Mouse (Mus musculus) CH12.LX (cell line): ENCODE data around the gene Mocs3. TPM values are rescaled to one million over a fixed set of nuclear protein-coding genes. Genes with fewer than 3 reads are reported as not detected.

ENCODE experiments used
- DNase-seq: peaks from one replicate; pipeline ENCODE4 v3.0.0-alpha.2; 2013; ENCODE audit errors: extremely low read depth
- H3K27ac ChIP-seq: 2 replicates; pipeline ENCODE4 v1.5.1; 2012; ENCODE audit warnings: low read depth, mild to moderate bottlenecking, control low read depth, moderate library complexity; ENCODE audit not compliant: insufficient read depth
- H3K27me3 ChIP-seq: replicated peaks from 2 replicates; pipeline ENCODE3; 2012; ENCODE audit warnings: inconsistent platforms
- H3K36me3 ChIP-seq, 2 experiments: replicated peaks in 1 of 2; 2 replicates each; pipeline versions ENCODE3 to v1.6.1; 2012; ENCODE audit warnings: inconsistent platforms in 1 of 2, low read length in 1 of 2, mild to moderate bottlenecking in 1 of 2, mixed read lengths in 1 of 2, moderate library complexity in 1 of 2; ENCODE audit not compliant: control insufficient read depth in 1 of 2, insufficient read depth in 1 of 2
- H3K4me1 ChIP-seq, 2 experiments: 2 replicates each; pipeline ENCODE4 v1.6.1; 2012; ENCODE audit warnings: inconsistent platforms in 1 of 2, moderate library complexity in 1 of 2; ENCODE audit not compliant: insufficient read depth in 2 of 2, control insufficient read depth in 1 of 2
- H3K4me2 ChIP-seq: 2 replicates; pipeline ENCODE4 v1.6.1; 2012; ENCODE audit warnings: low read depth, mild to moderate bottlenecking, control low read depth; ENCODE audit not compliant: poor library complexity, insufficient read depth, severe bottlenecking
- H3K4me3 ChIP-seq, 3 experiments: fragments of 150-350 bp in 1 of 3; sonication (generic) in 1 of 3; replicated peaks in 1 of 3; 2 replicates each; pipeline versions ENCODE3 to v1.5.1; 2011 to 2012; ENCODE audit warnings: low read depth in 2 of 3, low read length in 2 of 3, mild to moderate bottlenecking in 2 of 3, moderate library complexity in 2 of 3, control low read depth in 1 of 3, improper control_type of control experiment in 1 of 3, inconsistent platforms in 1 of 3, mixed read lengths in 1 of 3; ENCODE audit not compliant: poor library complexity in 1 of 3
- H3K79me2 ChIP-seq: replicated peaks from 2 replicates; pipeline ENCODE4 v1.6.1; 2012; ENCODE audit warnings: mild to moderate bottlenecking, moderate library complexity; ENCODE audit not compliant: control insufficient read depth, poor library complexity, insufficient read depth, severe bottlenecking; ENCODE audit errors: extremely low read depth
- H3K9ac ChIP-seq: 2 replicates; pipeline ENCODE4 v1.6.1; 2012; ENCODE audit warnings: low read depth, mild to moderate bottlenecking, control low read depth, moderate library complexity; ENCODE audit not compliant: insufficient read depth
- H3K9me3 ChIP-seq: replicated peaks from 2 replicates; pipeline ENCODE3; 2012; ENCODE audit warnings: low read length, inconsistent platforms, mixed read lengths
- BHLHE40 ChIP-seq: IDR thresholded peaks from 2 replicates; pipeline ENCODE4 v1.6.1; 2011; ENCODE audit warnings: mild to moderate bottlenecking, low read depth, low read length, improper control_type of control experiment
- CHD2 ChIP-seq: IDR thresholded peaks from 2 replicates; pipeline ENCODE4 v1.6.1; 2011; ENCODE audit warnings: low read length, improper control_type of control experiment
- CTCF ChIP-seq, 2 experiments: IDR thresholded peaks in 1 of 2; conservative IDR thresholded peaks in 1 of 2; 2 replicates each; pipeline ENCODE4 v1.5.1; 2011 to 2012; ENCODE audit warnings: low read depth in 2 of 2, low read length in 2 of 2, improper control_type of control experiment in 1 of 2, inconsistent platforms in 1 of 2, mild to moderate bottlenecking in 1 of 2, moderate library complexity in 1 of 2
- E2F4 ChIP-seq: IDR thresholded peaks from 2 replicates; pipeline ENCODE4 v1.6.1; 2011; ENCODE audit warnings: low read depth, low read length, improper control_type of control experiment; ENCODE audit not compliant: insufficient replicate concordance
- ETS1 ChIP-seq: conservative IDR thresholded peaks from 2 replicates; pipeline ENCODE4 v1.6.1; 2012; ENCODE audit warnings: low read depth, mild to moderate bottlenecking, inconsistent platforms, low read length, improper control_type of control experiment, moderate library complexity
- GABPA ChIP-seq: IDR thresholded peaks from 2 replicates; pipeline ENCODE4 v1.6.1; 2012; ENCODE audit warnings: low read depth, low read length, improper control_type of control experiment, inconsistent platforms; ENCODE audit not compliant: insufficient replicate concordance
- HCFC1 ChIP-seq: IDR thresholded peaks from 2 replicates; pipeline ENCODE4 v1.6.1; 2012; ENCODE audit warnings: low read depth, mild to moderate bottlenecking, inconsistent platforms, low read length, improper control_type of control experiment
- IRF4 ChIP-seq: IDR thresholded peaks from 2 replicates; pipeline ENCODE4 v1.6.1; 2014; ENCODE audit warnings: low read depth, mild to moderate bottlenecking, inconsistent platforms, low read length, improper control_type of control experiment
- KAT2A ChIP-seq: IDR thresholded peaks from 2 replicates; pipeline ENCODE4 v1.6.1; 2012; ENCODE audit warnings: low read length, improper control_type of control experiment, inconsistent platforms; ENCODE audit not compliant: insufficient replicate concordance
- MAFK ChIP-seq: IDR thresholded peaks from 2 replicates; pipeline ENCODE4 v1.6.1; 2011; ENCODE audit warnings: low read length, improper control_type of control experiment; ENCODE audit not compliant: insufficient replicate concordance
- MAX ChIP-seq: IDR thresholded peaks from 2 replicates; pipeline ENCODE4 v1.6.1; 2011; ENCODE audit warnings: low read length, improper control_type of control experiment
- NELFE ChIP-seq: IDR thresholded peaks from 2 replicates; pipeline ENCODE4 v1.6.1; 2011; ENCODE audit warnings: low read depth, low read length, improper control_type of control experiment
- POLR2A ChIP-seq: IDR thresholded peaks from 2 replicates; pipeline ENCODE4 v1.6.1; 2011; ENCODE audit warnings: low read depth, mild to moderate bottlenecking, improper control_type of control experiment, low read length
- POLR2AphosphoS2 ChIP-seq: IDR thresholded peaks from 2 replicates; pipeline ENCODE4 v1.6.1; 2011; ENCODE audit warnings: low read depth, low read length, improper control_type of control experiment
- RAD21 ChIP-seq: IDR thresholded peaks from 2 replicates; pipeline ENCODE4 v1.6.1; 2011; ENCODE audit warnings: low read depth, mild to moderate bottlenecking, low read length, improper control_type of control experiment, moderate library complexity
- RCOR1 ChIP-seq: conservative IDR thresholded peaks from 2 replicates; pipeline ENCODE4 v1.6.1; 2012; ENCODE audit warnings: low read depth, mild to moderate bottlenecking, inconsistent platforms, low read length, improper control_type of control experiment
- SIN3A ChIP-seq: IDR thresholded peaks from 2 replicates; pipeline ENCODE4 v1.6.1; 2012; ENCODE audit warnings: low read length, improper control_type of control experiment, inconsistent platforms
- SMC3 ChIP-seq: IDR thresholded peaks from 2 replicates; pipeline ENCODE4 v1.6.1; 2011; ENCODE audit warnings: low read depth, low read length, improper control_type of control experiment
- TCF12 ChIP-seq: IDR thresholded peaks from 2 replicates; pipeline ENCODE4 v1.6.1; 2014; ENCODE audit warnings: low read depth, mild to moderate bottlenecking, inconsistent platforms, low read length, improper control_type of control experiment
- UBTF ChIP-seq: IDR thresholded peaks from 2 replicates; pipeline ENCODE4 v1.6.1; 2012; ENCODE audit warnings: low read depth, mild to moderate bottlenecking, inconsistent platforms, low read length, improper control_type of control experiment, moderate library complexity
- USF1 ChIP-seq: IDR thresholded peaks from 2 replicates; pipeline ENCODE4 v1.6.1; 2014; ENCODE audit warnings: low read depth, mild to moderate bottlenecking, inconsistent platforms, low read length, improper control_type of control experiment
- USF2 ChIP-seq: conservative IDR thresholded peaks from 2 replicates; pipeline ENCODE4 v1.6.1; 2011; ENCODE audit warnings: low read depth, low read length, improper control_type of control experiment
- ZC3H11A ChIP-seq: IDR thresholded peaks from 2 replicates; pipeline ENCODE4 v1.6.1; 2012; ENCODE audit warnings: low read depth, mild to moderate bottlenecking, inconsistent platforms, low read length, improper control_type of control experiment
- ZKSCAN1 ChIP-seq: IDR thresholded peaks from 2 replicates; pipeline ENCODE4 v1.6.1; 2012; ENCODE audit warnings: low read depth, inconsistent platforms, low read length, improper control_type of control experiment, borderline replicate concordance
- ZNF384 ChIP-seq: IDR thresholded peaks from 2 replicates; pipeline ENCODE4 v1.6.1; 2012; ENCODE audit warnings: low read depth, low read length, improper control_type of control experiment, inconsistent platforms
- dilution Hi-C: fragments of 300-500 bp; cut with MboI; formaldehyde crosslinking; loops from 2 replicates; pipeline ENCODE4 v1.14.3; 2020; ENCODE audit warnings: low sequenced_read_pairs; ENCODE audit not compliant: extremely low pct_unique_long_range_greater_than_20kb, extremely low pct_ligation_motif_present
- in situ Hi-C: fragments of 300-500 bp; cut with MboI; formaldehyde crosslinking; loops from 3 replicates; pipeline ENCODE4 v1.14.3; 2019; ENCODE audit warnings: low sequenced_read_pairs, low pct_ligation_motif_present, low pct_unique_long_range_greater_than_20kb, mixed read lengths
- polyA plus RNA-seq: library from polyadenylated mRNA; unstranded; fragments of >175 nt; gene quantifications from 2 replicates; pipeline ENCODE4 v1.2.1, GENCODE M21; 2012; ENCODE audit warnings: low read depth; ENCODE audit not compliant: insufficient read length
- total RNA-seq, 2 experiments: library from RNA; depleted of rRNA; stranded (reverse); fragments of 300-350 nt in 1 of 2; fragments of >200 nt in 1 of 2; gene quantifications; 2 replicates each; pipeline ENCODE4 v1.2.3; 2012 to 2014

Gene Mocs3
- total and polyA plus RNA-seq, 3 experiments = 7.6 to 10.6 (median 9.5) TPM

DNA sequence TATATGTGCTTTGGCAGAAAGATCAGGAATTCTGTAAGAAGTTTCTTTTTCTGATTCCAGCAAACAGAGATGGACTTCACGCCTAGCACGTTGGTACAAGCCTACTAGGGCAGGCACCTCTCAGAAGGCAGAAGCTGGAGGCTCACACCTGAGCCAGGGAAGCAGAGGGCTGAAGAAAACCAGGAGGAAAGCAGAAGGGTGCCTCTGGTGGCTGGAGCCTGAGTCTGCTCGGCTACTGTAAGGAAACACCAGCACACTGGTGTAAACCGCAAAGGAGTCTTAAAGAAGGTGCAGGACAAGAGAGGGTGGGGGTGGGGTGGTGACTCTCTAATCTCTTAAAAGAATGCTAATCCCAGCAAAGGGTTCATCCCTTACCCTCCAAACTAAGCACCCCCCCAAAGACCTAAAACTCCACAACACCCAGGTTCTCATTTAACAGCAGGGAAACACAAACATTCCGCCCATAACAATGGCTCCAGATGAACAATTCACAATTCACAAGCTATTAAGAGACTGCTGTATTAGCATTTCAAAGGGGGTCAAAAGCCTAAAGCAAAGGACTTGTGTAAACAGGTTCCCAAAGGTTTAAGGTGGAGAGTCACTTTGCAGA lies 16.5 kb upstream of the Mocs3 start:
- Histone ChIP-seq H3K4me2 (no peak overlapping the region), H3K27me3 (no peaks in the 10 kb centered on the region), H3K79me2 (no peaks in the 10 kb centered on the region; the same call in 1 of the 2 replicates), H3K4me1 (peaks cover 0 to 7% of the 10 kb centered on the region in 2 experiments; a peak in 1 of 4 replicates), H3K27ac (no peak overlapping the region), H3K4me3 (no peak overlapping the region), H3K36me3 (peaks cover 70 to 90% of the 10 kb centered on the region in 2 experiments), H3K9me3 (no peaks in the 10 kb centered on the region), H3K9ac (no peak overlapping the region)
- dilution Hi-C loops = no loop called here
- no peak for DNase-seq
- no peak for TF ChIP-seq MAX
- TF ChIP-seq MAFK = no peak
- TF ChIP-seq ZNF384 = no peak
- TF ChIP-seq UBTF = no peak
- no peak for TF ChIP-seq POLR2A
- TF ChIP-seq CTCF (conservative IDR thresholded peaks at IDR 0.05 in 1 of 2, IDR thresholded peaks at IDR 0.05 in 1 of 2; ENCODE audit: low read depth in 2 of 2, low read length in 2 of 2) = peak in 1 of 2 experiments; percentile 29; a peak in 2 of 4 replicates
- TF ChIP-seq RAD21 = no peak; the same call in 1 of the 2 replicates
- no peak for TF ChIP-seq BHLHE40
- no peak for TF ChIP-seq POLR2AphosphoS2
- in situ Hi-C loops = no loop called here

- Histone ChIP-seq H3K27ac (no peak overlapping the region), H3K27me3 (no peaks in the 10 kb centered on the region), H3K9me3 (no peaks in the 10 kb centered on the region), H3K36me3 (peaks cover 62 to 89% of the 10 kb centered on the region in 2 experiments), H3K4me2 (no peak overlapping the region), H3K4me3 (no peak overlapping the region), H3K9ac (no peak overlapping the region), H3K79me2 (peaks cover 16% of the 10 kb centered on the region), H3K4me1 (peaks cover 0 to 9% of the 10 kb centered on the region in 2 experiments; a peak in 2 of 4 replicates)
- TF ChIP-seq ZKSCAN1 (no peak), MAX (no peak), NELFE (no peak), RCOR1 (no peak), KAT2A (no peak), IRF4 (no peak), POLR2A (no peak), ZC3H11A (no peak), ETS1 (no peak), GABPA (no peak), USF2 (no peak), HCFC1 (no peak), USF1 (no peak), TCF12 (no peak), SIN3A (no peak), MAFK (no peak), CHD2 (no peak), SMC3 (no peak), E2F4 (no peak)
- in situ Hi-C loops = no loop called here
- no peak for DNase-seq
- dilution Hi-C loops = no loop called here
Measured at GRCm38 (mm10) chr2:168223326-168223725, 7.1 kb upstream of the Mocs3 start.
